Mouse (Mus musculus): ENCODE results near the gene Ebf3. TPM values are rescaled to one million over a fixed set of nuclear protein-coding genes. Genes with fewer than 3 reads are reported as not detected.

Gene Ebf3
- total RNA-seq, 1 experiment from 2014 or later = not detected

- no peak for ATAC-seq (replicated peaks; ENCODE audit: insufficient number of reproducible peaks, low FRiP score, low TSS enrichment, poor library complexity, severe bottlenecking)
Observed at GRCm38 (mm10) chr7:137222831-137223505, 91.3 kb downstream of the Ebf3 start.

- ATAC-seq (replicated peaks; ENCODE audit: insufficient number of reproducible peaks, low FRiP score, low TSS enrichment, poor library complexity, severe bottlenecking) = no peak
Observed at GRCm38 (mm10) chr7:137221599-137221998, 92.6 kb downstream of the Ebf3 start.

- ATAC-seq (replicated peaks; ENCODE audit: insufficient number of reproducible peaks, low FRiP score, low TSS enrichment, poor library complexity, severe bottlenecking) = no peak
Observed at GRCm38 (mm10) chr7:137220436-137220835, 93.8 kb downstream of the Ebf3 start.

DNA sequence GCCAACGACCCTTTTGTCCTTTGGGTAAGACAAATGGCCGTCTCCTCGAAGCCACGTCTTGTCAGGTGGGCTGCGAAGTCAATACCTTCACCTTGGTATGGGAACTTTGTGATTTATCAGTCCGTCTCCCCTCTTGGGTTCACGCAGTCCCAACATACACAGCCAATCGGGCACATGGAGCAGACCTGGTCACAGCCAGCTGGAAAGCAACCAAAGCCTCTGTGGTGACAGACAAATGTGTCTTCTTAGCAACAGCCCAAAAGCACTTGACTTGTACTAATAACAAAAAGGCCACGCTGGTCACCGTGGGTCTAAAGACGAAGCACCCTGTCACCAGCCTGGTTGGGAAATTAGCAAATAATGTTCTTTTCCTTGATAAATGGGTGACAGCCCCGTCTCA lies 95.5 kb downstream of the Ebf3 start:
- ATAC-seq (replicated peaks; ENCODE audit: insufficient number of reproducible peaks, low FRiP score, low TSS enrichment, poor library complexity, severe bottlenecking) = no peak

DNA sequence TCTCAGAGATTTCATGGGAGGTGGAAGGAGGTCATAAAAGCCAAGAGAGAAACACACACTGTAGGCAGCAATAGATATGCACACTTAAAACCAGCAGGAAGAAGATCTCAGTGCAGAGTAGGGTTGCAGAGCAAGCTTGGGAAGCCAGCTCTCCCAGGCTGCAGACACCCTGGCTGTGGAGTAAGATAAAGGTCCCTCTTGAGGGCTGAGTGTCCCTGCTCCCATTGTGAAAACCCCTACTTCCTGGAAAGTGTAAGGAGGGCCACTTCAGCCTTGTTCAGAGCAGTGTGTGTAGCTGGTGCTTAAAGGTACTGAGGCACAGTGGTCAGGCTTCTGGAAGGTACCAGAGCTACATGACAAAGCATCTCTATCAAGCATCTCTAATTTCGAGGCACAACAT lies 100.8 kb downstream of the Ebf3 start:
- ATAC-seq (replicated peaks; ENCODE audit: insufficient number of reproducible peaks, low FRiP score, low TSS enrichment, poor library complexity, severe bottlenecking) = no peak

DNA sequence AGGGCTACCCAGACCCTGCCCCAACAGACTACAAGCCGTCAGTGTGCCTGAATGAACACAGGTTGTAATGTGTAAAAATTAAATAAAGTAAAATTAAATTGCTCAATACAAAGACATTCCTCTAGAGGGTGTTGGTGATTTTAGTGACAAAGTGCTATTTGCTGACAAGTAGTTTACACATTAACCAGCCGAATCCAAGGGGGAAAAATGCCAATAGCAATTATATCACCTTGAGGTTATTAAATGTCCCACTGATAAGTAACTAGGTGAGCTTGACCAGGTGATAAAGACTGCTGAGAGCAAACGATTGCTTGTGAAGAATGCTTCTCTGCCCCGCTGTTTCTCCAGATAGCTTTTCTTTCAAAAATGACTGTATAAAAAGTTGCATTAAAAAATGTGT lies 102.9 kb downstream of the Ebf3 start:
- ATAC-seq (replicated peaks; ENCODE audit: insufficient number of reproducible peaks, low FRiP score, low TSS enrichment, poor library complexity, severe bottlenecking) = no peak

DNA sequence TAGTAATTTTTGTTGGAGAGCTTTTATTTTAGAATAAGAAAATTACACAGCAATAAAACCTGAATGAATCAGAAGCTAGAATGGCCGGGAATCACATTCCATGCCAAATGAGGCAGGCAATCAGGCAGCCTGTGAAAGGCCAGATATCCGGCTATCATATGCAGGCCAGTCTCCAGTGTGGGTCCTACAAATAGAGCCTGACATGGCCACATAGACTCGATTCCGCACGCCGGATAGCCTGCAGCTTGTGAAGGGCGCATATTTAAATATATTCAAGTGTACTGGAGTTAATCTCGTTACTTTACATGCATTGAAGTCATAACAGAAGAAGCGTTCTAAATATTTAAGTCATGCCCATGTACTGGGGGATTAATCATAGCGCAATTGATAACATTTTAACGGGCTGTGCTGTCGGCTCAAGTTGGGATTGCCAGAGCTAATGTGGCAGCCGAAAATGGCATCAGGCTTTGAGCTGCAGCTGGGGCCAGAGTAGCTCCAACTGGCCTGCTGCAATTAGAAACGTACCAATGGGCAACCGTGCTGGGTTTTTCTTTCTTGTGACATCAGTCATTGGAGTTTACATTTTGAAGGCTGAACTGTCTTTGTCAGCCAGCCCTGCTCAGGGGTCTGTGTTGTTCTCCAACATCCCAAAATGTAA lies 104.4 kb downstream of the Ebf3 start:
- no peak for ATAC-seq (replicated peaks; ENCODE audit: insufficient number of reproducible peaks, low FRiP score, low TSS enrichment, poor library complexity, severe bottlenecking)

- ATAC-seq (replicated peaks; ENCODE audit: insufficient number of reproducible peaks, low FRiP score, low TSS enrichment, poor library complexity, severe bottlenecking) = no peak
Observed at GRCm38 (mm10) chr7:137208556-137208955, 105.7 kb downstream of the Ebf3 start.

DNA sequence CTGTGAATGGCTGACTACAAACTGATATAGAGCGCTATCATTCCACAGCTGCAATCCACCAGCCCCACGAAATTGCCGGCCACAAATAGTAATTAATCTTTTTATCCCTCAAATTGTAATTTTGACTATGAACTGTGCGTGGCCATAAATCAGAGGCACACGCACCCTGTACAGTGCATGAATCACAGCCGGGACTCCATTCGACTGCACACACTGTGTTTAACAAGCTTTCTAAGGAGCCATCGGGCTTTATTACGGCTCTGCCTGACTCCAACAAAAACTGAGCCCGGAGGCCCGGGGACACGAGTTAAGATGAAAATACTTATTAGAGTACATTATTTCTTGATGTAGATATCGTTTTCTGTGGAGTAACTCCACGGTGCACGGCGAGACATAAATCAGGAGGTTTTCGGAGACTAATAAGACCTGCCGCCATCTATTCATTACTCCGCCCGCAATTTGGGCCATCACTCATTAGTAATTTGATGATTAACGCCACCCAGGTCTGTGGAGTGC lies 107.4 kb downstream of the Ebf3 start:
- no peak for ATAC-seq (replicated peaks; ENCODE audit: insufficient number of reproducible peaks, low FRiP score, low TSS enrichment, poor library complexity, severe bottlenecking)

GRCm38 (mm10) chr7:137199533-137199932 lies 114.7 kb downstream of the Ebf3 start:
- no peak for ATAC-seq (replicated peaks; ENCODE audit: insufficient number of reproducible peaks, low FRiP score, low TSS enrichment, poor library complexity, severe bottlenecking)

DNA sequence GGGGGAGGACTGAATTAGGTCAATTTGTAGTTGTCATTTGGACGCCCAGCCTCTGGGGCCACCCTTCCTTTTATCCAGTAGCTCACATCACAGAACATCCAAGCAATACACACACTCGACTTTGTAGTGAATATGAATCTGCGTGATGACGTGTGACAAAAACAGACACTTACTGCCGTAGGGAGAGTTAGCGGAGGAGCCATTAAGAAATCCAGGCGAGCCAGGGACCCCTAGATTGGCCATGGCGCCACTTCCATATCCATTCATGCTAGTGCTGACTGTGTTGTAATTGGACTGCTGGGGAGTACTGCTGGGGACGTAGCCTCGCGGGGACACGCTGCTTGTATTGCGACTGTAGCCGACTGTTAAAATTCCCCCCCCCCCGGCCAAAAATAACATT lies 115.3 kb downstream of the Ebf3 start:
- no peak for ATAC-seq (replicated peaks; ENCODE audit: insufficient number of reproducible peaks, low FRiP score, low TSS enrichment, poor library complexity, severe bottlenecking)

DNA sequence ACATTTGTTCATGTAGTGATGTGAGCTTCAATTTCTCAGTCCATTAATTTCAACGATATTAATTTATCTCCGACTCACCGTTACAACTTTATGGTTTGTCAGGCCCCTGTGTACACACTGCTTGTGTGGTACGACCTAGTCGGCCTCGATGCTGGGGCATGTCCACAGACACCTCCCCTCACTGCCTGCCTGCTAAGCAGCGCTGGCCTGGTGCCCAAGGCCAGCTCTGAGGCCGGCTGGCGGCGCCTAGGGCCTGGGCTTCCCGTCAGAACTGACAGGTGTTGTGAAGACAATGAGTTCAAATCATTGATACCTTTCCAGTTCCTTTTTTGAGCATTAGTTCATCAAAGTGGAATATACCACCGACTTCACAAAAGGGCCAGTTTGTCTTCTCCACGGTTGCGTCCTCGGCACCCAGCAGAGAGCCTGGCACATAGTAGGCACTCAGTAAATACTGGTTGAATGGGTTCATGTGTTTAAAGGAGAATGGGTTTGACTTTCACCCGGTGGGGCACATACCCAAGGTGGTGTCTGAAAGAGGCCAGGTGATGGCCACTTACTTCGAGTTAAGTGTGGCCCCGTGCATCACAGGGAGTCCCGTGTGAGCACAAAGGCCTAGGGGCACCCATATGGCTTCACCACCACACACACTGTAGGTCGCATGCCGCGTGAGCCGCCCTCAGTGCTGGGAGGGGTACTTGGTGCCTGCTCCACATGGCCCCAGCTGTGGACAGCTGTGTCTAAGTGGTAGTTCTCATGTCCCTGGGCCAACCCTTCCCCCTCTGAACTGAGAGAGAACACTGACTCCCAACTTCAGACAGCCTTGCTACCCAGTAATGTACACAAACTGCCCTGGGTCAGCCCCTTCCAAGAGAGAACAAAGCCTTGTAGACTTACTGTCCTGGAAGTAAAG lies 116.9 kb downstream of the Ebf3 start:
- no peak for ATAC-seq (replicated peaks; ENCODE audit: insufficient number of reproducible peaks, low FRiP score, low TSS enrichment, poor library complexity, severe bottlenecking)

DNA sequence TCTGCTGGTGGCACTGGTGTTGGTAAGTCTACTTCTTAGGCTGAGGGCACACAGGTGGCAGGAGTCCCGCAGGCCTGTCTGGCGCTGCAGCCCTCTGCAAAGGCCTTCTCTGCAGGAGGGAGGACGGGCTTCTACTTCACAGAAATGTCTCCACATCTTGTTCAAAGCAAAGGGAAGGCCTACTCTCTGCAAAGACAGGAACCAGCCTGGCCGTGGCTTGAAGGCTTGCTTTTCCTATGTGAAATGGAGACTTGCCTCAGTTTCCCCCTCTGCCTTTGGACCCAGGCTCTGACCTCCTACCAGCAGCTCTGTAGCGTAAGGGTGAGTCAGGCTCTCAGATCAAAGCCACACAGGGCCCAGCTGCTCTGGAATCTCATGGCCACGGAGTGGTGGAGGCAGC lies 117.7 kb downstream of the Ebf3 start:
- no peak for ATAC-seq (replicated peaks; ENCODE audit: insufficient number of reproducible peaks, low FRiP score, low TSS enrichment, poor library complexity, severe bottlenecking)

DNA sequence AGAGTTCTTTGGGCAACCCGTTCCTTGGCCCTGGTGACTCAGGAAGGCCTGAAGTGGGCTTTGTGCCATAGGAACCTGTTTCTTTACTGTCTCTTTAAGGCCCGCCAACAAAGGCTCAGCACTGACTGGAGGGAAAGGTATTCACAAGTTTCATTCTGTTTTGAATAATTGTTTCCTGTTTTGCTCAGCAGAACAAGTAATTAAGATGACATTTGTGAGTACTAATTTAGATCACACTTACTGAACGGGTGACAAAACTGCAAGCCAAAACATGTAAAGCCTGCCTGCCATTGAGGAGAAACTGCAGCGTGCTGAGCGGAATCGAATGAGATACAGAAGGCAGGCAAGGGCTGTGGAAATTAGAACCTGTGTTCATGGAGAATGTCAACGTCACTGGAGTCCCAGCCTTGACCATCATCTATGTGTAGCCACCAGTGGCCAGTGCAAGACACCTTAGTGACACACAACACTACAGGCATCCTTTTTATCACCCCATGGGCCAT lies 121.4 kb downstream of the Ebf3 start:
- ATAC-seq (replicated peaks; ENCODE audit: insufficient number of reproducible peaks, low FRiP score, low TSS enrichment, poor library complexity, severe bottlenecking) = no peak

DNA sequence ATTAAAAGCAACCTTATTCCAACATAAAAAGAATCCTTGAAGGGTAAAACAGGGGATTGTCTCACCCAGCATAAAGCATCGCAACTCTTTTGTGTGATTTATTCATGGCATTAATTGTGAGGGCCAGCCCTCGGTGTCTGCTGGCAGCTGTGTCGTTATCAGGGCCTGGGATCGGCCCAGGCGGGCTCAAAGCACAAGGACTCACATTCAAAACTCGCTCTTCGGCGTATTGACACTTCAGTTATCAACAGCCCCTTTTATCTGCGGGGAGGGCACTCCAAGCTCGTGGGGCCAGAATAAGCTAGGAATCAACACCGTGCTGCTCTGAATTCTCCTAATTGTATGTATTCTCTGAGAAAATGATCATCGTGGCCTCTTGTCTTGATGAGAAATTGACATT lies 122.4 kb downstream of the Ebf3 start:
- no peak for ATAC-seq (replicated peaks; ENCODE audit: insufficient number of reproducible peaks, low FRiP score, low TSS enrichment, poor library complexity, severe bottlenecking)

DNA sequence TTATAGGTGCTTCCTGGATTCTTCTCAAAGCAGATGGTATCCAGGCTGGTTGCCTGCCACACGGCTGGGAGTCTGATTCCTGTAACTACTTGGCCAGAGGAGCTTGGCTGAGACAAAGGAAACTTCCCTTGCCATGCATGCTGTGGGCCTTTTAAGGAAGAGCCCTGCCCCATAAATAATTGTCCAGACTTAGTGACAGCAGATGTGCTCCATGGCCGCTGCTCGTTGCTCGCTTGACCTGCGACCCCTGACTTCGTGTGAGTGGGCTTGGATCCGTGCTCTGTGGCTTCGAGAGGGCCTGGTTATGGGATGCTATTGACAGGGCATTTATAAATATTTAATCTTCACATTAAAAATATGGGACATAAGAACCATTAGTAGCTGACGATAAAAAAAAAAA lies 142.0 kb downstream of the Ebf3 start:
- no peak for ATAC-seq (replicated peaks; ENCODE audit: insufficient number of reproducible peaks, low FRiP score, low TSS enrichment, poor library complexity, severe bottlenecking)

GRCm38 (mm10) chr7:137159086-137159485 lies 155.2 kb downstream of the Ebf3 start:
- ATAC-seq (replicated peaks; ENCODE audit: insufficient number of reproducible peaks, low FRiP score, low TSS enrichment, poor library complexity, severe bottlenecking) = no peak

DNA sequence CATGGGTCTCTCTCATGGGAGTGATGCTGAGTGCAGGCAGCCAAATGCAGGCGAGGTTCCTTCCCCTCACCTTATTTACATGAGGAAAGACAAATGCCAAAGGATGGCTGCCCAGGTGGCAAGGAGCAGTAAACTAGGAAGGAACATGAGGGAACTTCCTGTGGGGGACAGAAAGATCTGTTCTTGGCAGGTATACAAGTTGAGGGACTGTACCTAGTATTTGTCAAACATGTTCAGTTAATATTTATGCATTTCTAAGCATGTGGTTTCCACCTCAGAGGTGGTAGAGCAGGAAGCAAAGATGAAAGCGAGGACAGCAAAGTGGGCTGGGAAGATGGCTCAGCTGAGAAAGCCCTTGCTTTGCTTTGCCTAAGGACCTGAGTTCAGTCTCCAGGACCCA lies 159.6 kb downstream of the Ebf3 start:
- ATAC-seq (replicated peaks; ENCODE audit: insufficient number of reproducible peaks, low FRiP score, low TSS enrichment, poor library complexity, severe bottlenecking) = no peak

DNA sequence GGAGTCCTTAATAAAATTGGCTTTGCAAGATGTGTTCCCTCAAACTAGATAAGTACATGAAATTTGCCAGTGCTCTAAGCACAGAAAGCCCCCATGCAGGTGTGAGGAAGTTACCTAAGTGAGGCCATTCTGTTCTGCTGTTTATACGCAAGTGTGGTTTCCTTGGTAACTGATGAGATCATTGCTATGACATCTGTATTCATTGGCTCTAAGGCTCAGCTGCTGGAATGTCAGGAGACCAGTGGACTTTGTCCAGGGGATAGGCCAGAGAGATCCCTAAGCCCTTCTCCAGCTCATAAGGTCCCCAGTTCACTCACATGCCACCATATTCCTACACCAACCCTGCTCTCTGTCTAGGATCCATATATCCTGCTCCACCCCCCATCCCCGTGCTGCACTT lies 162.4 kb downstream of the Ebf3 start:
- ATAC-seq (replicated peaks; ENCODE audit: insufficient number of reproducible peaks, low FRiP score, low TSS enrichment, poor library complexity, severe bottlenecking) = no peak
